Comparison of ENCODE assay signal across 8 mouse cellular contexts in the genomic region with DNA sequence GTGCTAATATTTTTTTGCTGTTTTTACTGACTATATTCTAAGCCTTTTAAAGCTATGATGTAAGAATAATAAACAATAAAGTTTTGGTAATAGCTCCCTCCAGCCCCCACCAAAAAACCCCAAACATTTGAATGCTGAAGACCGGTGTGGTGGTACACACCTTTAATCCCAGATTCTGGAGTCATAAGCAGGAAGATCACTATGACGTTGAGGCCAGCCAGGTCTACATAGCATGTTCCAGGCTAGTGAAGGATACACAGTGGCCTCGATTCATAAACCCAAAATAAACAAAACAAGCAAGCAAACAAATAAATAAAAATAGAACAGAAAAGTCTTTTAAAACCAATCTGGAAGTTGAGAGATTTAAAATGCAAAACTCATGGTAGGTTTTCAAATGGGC. TPM values are rescaled to one million over a fixed set of nuclear protein-coding genes. Genes with fewer than 3 reads are reported as not detected.
DNase-seq lines count a peak whose midpoint lies in the region; ATAC-seq lines count a peak whose summit lies in the region.

No protein-coding gene starts in this region.

- H3K9ac ChIP-seq in heart, embryonic 13.5 days: no peak overlapping the region
- H3K9ac ChIP-seq in embryonic facial prominence, embryonic 12.5 days: no peak overlapping the region
- H3K9ac ChIP-seq in hindbrain, embryonic 14.5 days: no peak overlapping the region
- no peak overlapping the region for H3K9ac ChIP-seq in midbrain, embryonic 11.5 days (ENCODE audit: low read length)

- H3K9me3 ChIP-seq in heart, embryonic 13.5 days: no peaks in the 10 kb centered on the region
- H3K9me3 ChIP-seq in embryonic facial prominence, embryonic 12.5 days: no peaks in the 10 kb centered on the region
- no peaks in the 10 kb centered on the region for H3K9me3 ChIP-seq in hindbrain, embryonic 14.5 days (ENCODE audit: control insufficient read depth, low read length)
- H3K9me3 ChIP-seq in midbrain, embryonic 11.5 days (ENCODE audit: control insufficient read depth, low read length): no peaks in the 10 kb centered on the region

- 0 out of 2 replicates have a peak overlapping the region, but pooled peaks have one; percentile 81 for H3K4me3 ChIP-seq in heart, embryonic 13.5 days
- H3K4me3 ChIP-seq in embryonic facial prominence, embryonic 12.5 days: no peak overlapping the region
- H3K4me3 ChIP-seq in hindbrain, embryonic 14.5 days (replicated peaks; ENCODE audit: low read length): no peak overlapping the region
- no peak overlapping the region for H3K4me3 ChIP-seq in midbrain, embryonic 11.5 days (ENCODE audit: low read depth, low read length)

- 0 out of 2 replicates have a peak, but pooled peaks cover 5% of the 10 kb centered on the region for H3K27me3 ChIP-seq in heart, embryonic 13.5 days (replicated peaks)
- no peaks in the 10 kb centered on the region for H3K27me3 ChIP-seq in embryonic facial prominence, embryonic 12.5 days
- no peaks in the 10 kb centered on the region for H3K27me3 ChIP-seq in hindbrain, embryonic 14.5 days (ENCODE audit: control insufficient read depth, insufficient read depth, low read length)
- H3K27me3 ChIP-seq in midbrain, embryonic 11.5 days (ENCODE audit: control insufficient read depth, insufficient read depth, low read length): no peaks in the 10 kb centered on the region

- H3K36me3 ChIP-seq in heart, embryonic 13.5 days: peaks cover 11% of the 10 kb centered on the region
- H3K36me3 ChIP-seq in embryonic facial prominence, embryonic 12.5 days: peaks cover 10% of the 10 kb centered on the region; the same call in 1 of the 2 replicates
- peaks cover 4% of the 10 kb centered on the region for H3K36me3 ChIP-seq in hindbrain, embryonic 14.5 days (replicated peaks; ENCODE audit: control insufficient read depth, insufficient read depth)
- H3K36me3 ChIP-seq in midbrain, embryonic 11.5 days (ENCODE audit: control insufficient read depth, insufficient read depth, low read length): no peaks in the 10 kb centered on the region

- peak overlapping the region; percentile 84 for H3K4me2 ChIP-seq in heart, embryonic 13.5 days
- peak overlapping the region; percentile 62; the same call in 1 of the 2 replicates for H3K4me2 ChIP-seq in embryonic facial prominence, embryonic 12.5 days (replicated peaks)
- peak overlapping the region; percentile 37 for H3K4me2 ChIP-seq in hindbrain, embryonic 14.5 days (replicated peaks)
- no peak overlapping the region for H3K4me2 ChIP-seq in midbrain, embryonic 11.5 days

- ATAC-seq in heart, embryonic 13.5 days (ENCODE audit: extremely low read depth, insufficient number of reproducible peaks, low FRiP score, low TSS enrichment): no peak
- ATAC-seq in embryonic facial prominence, embryonic 12.5 days (ENCODE audit: insufficient number of reproducible peaks, insufficient read depth, low FRiP score, low TSS enrichment): no peak; the same call in 1 of the 2 replicates
- ATAC-seq in hindbrain, embryonic 14.5 days (ENCODE audit: low FRiP score): peak; percentile 56; the same call in 1 of the 2 replicates
- peak; percentile 40; the same call in 1 of the 2 replicates for ATAC-seq in midbrain, embryonic 11.5 days (ENCODE audit: low FRiP score)

- WGBS in heart, embryonic 13.5 days: 77% methylated on average over 3 of the region's 3 CpGs
- 81% methylated on average over 3 of the region's 3 CpGs for WGBS in embryonic facial prominence, embryonic 12.5 days
- 88% methylated on average over 3 of the region's 3 CpGs for WGBS in hindbrain, embryonic 14.5 days
- 80% methylated on average over 3 of the region's 3 CpGs for WGBS in midbrain, embryonic 11.5 days

- H3K4me1 ChIP-seq in heart, embryonic 13.5 days: peaks cover 9% of the 10 kb centered on the region
- H3K4me1 ChIP-seq in embryonic facial prominence, embryonic 12.5 days: peaks cover 8% of the 10 kb centered on the region
- peaks cover 8% of the 10 kb centered on the region for H3K4me1 ChIP-seq in hindbrain, embryonic 14.5 days (replicated peaks; ENCODE audit: control insufficient read depth, insufficient read depth, low read length)
- peaks cover 6% of the 10 kb centered on the region for H3K4me1 ChIP-seq in midbrain, embryonic 11.5 days (ENCODE audit: control insufficient read depth, insufficient read depth, low read length)

- intact Hi-C loops in heart, postnatal 36 days (cut with DNase I): loop anchor here (5.0 to 10.0 kb wide), 3 partner anchors 675 to 833 kb away; partner anchors contain the start of gene Bbs10

- no peak for DNase-seq in heart, postnatal 36 days
- no peak for DNase-seq in hindbrain, embryonic 14.5 days (ENCODE audit: low spot score)
- peak; percentile 4 for DNase-seq in midbrain, embryonic 11.5 days (ENCODE audit: low spot score, missing footprints)
- DNase-seq in natural killer cell, adult 2 months (ENCODE audit: low spot score in 2 of 2): no peak
- DNase-seq in layer of hippocampus, adult 18-20 months (ENCODE audit: low spot score in 2 of 2): no peak
- DNase-seq in frontal cortex, postnatal 14 days (ENCODE audit: low spot score in 2 of 2): no peak

- H3K27ac ChIP-seq in heart, embryonic 13.5 days (replicated peaks): no peak overlapping the region
- H3K27ac ChIP-seq in embryonic facial prominence, embryonic 12.5 days: no peak overlapping the region
- no peak overlapping the region for H3K27ac ChIP-seq in hindbrain, embryonic 14.5 days
- H3K27ac ChIP-seq in midbrain, embryonic 11.5 days (ENCODE audit: low read depth, low read length): no peak overlapping the region

RNA-seq across cellular contexts. Expression of gene Krr1, which starts 0.5 kb away (rescaled TPM):
- 22.7 and 25.9 TPM in 2 replicates for polyA plus RNA-seq in heart, embryonic 13.5 days (2015; fragmentation: Nextera tagmentation; extraction: Ambion mirVana)
- 10 to 100 TPM; 25.6 to 26.2 TPM for total RNA-seq in heart, postnatal 36 days (2021)
- polyA plus RNA-seq in embryonic facial prominence, embryonic 12.5 days (2016; fragmentation: Nextera tagmentation; extraction: Ambion mirVana): 51.5 and 54.0 TPM in 2 replicates
- 39.3 and 47.6 TPM in 2 replicates for polyA plus RNA-seq in hindbrain, embryonic 14.5 days (2014; fragmentation: Nextera tagmentation; extraction: Ambion mirVana)
- 69.0 and 82.0 TPM in 2 replicates for polyA plus RNA-seq in midbrain, embryonic 11.5 days (2014; fragmentation: Nextera tagmentation; extraction: Ambion mirVana)
- 10 to 100 TPM; 35.0 to 35.6 TPM for total RNA-seq in layer of hippocampus, adult 18-20 months (2021)

RNA-seq across cellular contexts. Expression of gene Glipr1, which starts 30.5 kb away (rescaled TPM):
- 1.6 and 2.6 TPM in 2 replicates for polyA plus RNA-seq in heart, embryonic 13.5 days (2015; fragmentation: Nextera tagmentation; extraction: Ambion mirVana)
- total RNA-seq in heart, postnatal 36 days (2021): 1 to 10 TPM; 1.2 to 1.8 TPM
- 1.6 and 2.4 TPM in 2 replicates for polyA plus RNA-seq in embryonic facial prominence, embryonic 12.5 days (2016; fragmentation: Nextera tagmentation; extraction: Ambion mirVana)
- 1.0 and 1.1 TPM in 2 replicates for polyA plus RNA-seq in hindbrain, embryonic 14.5 days (2014; fragmentation: Nextera tagmentation; extraction: Ambion mirVana)
- 0.49 and 0.57 TPM in 2 replicates for polyA plus RNA-seq in midbrain, embryonic 11.5 days (2014; fragmentation: Nextera tagmentation; extraction: Ambion mirVana)
- total RNA-seq in layer of hippocampus, adult 18-20 months (2021): 1 to 10 TPM in 1 of 2 experiments, under 1 TPM in 1; 0.81 to 1.8 TPM

Comparison
In these comparisons a context has a peak if more than half of its experiments do, and no peak if none do; other contexts are left out.
1. ATAC-seq: peak in hindbrain, embryonic 14.5 days (single experiment) and midbrain, embryonic 11.5 days (single experiment); none in heart, embryonic 13.5 days (single experiment) and embryonic facial prominence, embryonic 12.5 days (single experiment).